Mouse (Mus musculus): ENCODE measurements around the gene Gm20388. TPM values are rescaled to one million over a fixed set of nuclear protein-coding genes. Genes with fewer than 3 reads are reported as not detected.
"Not testable (repeated sequence)": the region's sequence is repeated elsewhere in the genome, so short reads cannot be mapped to it uniquely, and the experiment has no call there.

The Gm20388 gene
- total RNA-seq, 1 experiment: 27.0 TPM

DNA sequence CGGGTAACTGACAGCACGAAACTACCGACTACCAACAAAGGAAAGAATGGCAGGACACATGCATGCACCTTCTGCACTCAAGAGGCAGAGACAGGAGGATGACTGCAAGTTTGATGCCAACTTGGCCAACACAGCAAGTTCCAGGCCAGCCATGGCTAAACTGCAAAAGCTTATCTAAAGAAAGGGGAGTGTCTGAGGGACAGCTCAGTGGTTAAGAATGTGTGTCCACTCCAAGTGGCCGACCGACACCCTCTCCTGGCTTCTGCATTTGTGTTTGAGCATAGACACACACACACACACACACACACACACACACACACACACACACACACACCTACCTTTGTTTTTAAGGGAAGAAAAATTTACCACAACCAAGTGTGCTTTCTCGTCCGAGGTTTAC lies 3367.8 kb downstream of the Gm20388 start:
- no peak for TF ChIP-seq MAFK (IDR thresholded peaks at IDR 0.05; ENCODE audit: insufficient read depth, low read depth, low read length)
- TF ChIP-seq CHD2 (IDR thresholded peaks at IDR 0.05; ENCODE audit: low read depth, low read length): no peak
- TF ChIP-seq ZC3H11A (IDR thresholded peaks at IDR 0.05; ENCODE audit: borderline replicate concordance, low read depth, low read length): no peak
- no peak for TF ChIP-seq HCFC1 (IDR thresholded peaks at IDR 0.05; ENCODE audit: borderline replicate concordance, insufficient read depth, low read length)
- TF ChIP-seq ZNF384 (IDR thresholded peaks at IDR 0.05; ENCODE audit: low read depth, low read length): no peak
- Histone ChIP-seq H3K9ac (ENCODE audit: insufficient read depth, low read depth, low read length, poor library complexity, severe bottlenecking) (no peak overlapping the region), H3K36me3 (ENCODE audit: control insufficient read depth, insufficient read depth, low read length, poor library complexity, severe bottlenecking) (peaks cover 38% of the 10 kb centered on the region; the same call in 1 of the 2 replicates)

GRCm38 (mm10) chr8:123279828-123280227 lies 3369.2 kb downstream of the Gm20388 start:
- in situ Hi-C loops (cut with MboI; ENCODE audit: low sequenced_read_pairs in 2 of 2, unreplicated experiment in 2 of 2): no loop called here

More for the DNA sequence above, 3367.8 kb downstream of the Gm20388 start:
- in situ Hi-C loops (cut with MboI; ENCODE audit: low sequenced_read_pairs in 2 of 2, unreplicated experiment in 2 of 2): no loop called here
- H3K27ac ChIP-seq (ENCODE audit: insufficient read depth, low read depth, low read length, poor library complexity, severe bottlenecking): no peak overlapping the region; the same call in 1 of the 2 replicates
- no peak overlapping the region for H3K4me3 ChIP-seq (ENCODE audit: insufficient read depth in 1 of 2, low read depth in 1 of 2, low read length in 2 of 2, poor library complexity in 1 of 2, severe bottlenecking in 1 of 2)
- no peak for DNase-seq (ENCODE audit: low read depth, low spot score)
- H3K9me3 ChIP-seq (ENCODE audit: control insufficient read depth, insufficient read depth, low read depth, low read length): no peaks in the 10 kb centered on the region
- no peaks in the 10 kb centered on the region for H3K4me1 ChIP-seq (ENCODE audit: control insufficient read depth in 2 of 2, insufficient read depth in 2 of 2, low read length in 2 of 2, poor library complexity in 1 of 2)

DNA sequence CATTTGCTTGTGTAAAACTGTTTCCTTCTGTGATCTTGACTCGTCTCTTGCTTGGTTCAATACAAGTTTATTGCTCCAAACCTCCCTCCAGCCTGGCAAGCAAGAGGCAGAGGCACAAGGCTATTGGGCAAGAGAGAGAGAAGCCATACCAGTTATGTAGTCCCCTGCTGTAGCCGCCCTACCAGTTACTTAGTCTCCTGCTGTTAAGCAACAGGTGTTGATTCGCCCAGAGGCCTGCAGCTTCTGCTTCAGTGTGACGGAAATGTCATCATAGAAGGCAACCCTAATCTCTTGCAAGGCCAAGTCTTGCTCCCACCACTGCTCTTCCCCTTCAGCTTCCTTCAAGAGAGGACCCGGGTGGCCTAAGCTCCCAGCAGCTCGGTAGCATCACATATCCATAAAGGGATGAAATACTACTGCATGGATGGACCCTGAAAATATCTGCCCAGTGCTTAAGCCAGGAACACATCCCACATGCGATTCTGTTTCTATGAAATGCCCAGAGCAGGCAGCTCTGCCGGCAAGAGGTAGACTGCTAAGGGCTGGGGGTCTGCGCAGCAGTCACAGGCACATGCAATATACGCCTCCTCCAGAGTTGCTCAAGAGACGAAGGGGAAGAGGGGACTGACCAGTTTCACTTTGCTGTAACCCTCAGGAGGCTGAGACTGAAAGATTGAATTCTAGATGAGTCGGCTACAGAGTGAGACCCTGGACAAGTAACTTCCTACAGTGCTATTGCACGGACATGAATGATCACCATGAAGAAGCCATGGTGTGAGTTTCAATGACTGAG lies 3369.9 kb downstream of the Gm20388 start:
- no peak for TF ChIP-seq ZNF384 (IDR thresholded peaks at IDR 0.05; ENCODE audit: low read depth, low read length)
- no peak for TF ChIP-seq ZC3H11A (IDR thresholded peaks at IDR 0.05; ENCODE audit: borderline replicate concordance, low read depth, low read length)
- no peak for TF ChIP-seq CHD2 (IDR thresholded peaks at IDR 0.05; ENCODE audit: low read depth, low read length)
- no peak for TF ChIP-seq MAFK (IDR thresholded peaks at IDR 0.05; ENCODE audit: insufficient read depth, low read depth, low read length)
- no peak overlapping the region for H3K4me3 ChIP-seq (ENCODE audit: insufficient read depth in 1 of 2, low read depth in 1 of 2, low read length in 2 of 2, poor library complexity in 1 of 2, severe bottlenecking in 1 of 2)
- H3K9ac ChIP-seq (ENCODE audit: insufficient read depth, low read depth, low read length, poor library complexity, severe bottlenecking): no peak overlapping the region
- DNase-seq (ENCODE audit: low read depth, low spot score): no peak
- no peaks in the 10 kb centered on the region for H3K4me1 ChIP-seq (ENCODE audit: control insufficient read depth in 2 of 2, insufficient read depth in 2 of 2, low read length in 2 of 2, poor library complexity in 1 of 2)
- H3K36me3 ChIP-seq (ENCODE audit: control insufficient read depth, insufficient read depth, low read length, poor library complexity, severe bottlenecking): peaks cover 29% of the 10 kb centered on the region; the same call in 1 of the 2 replicates
- in situ Hi-C loops (cut with MboI; ENCODE audit: low sequenced_read_pairs in 2 of 2, unreplicated experiment in 2 of 2): no loop called here
- H3K27ac ChIP-seq (ENCODE audit: insufficient read depth, low read depth, low read length, poor library complexity, severe bottlenecking): no peak overlapping the region
- H3K9me3 ChIP-seq (ENCODE audit: control insufficient read depth, insufficient read depth, low read depth, low read length): no peaks in the 10 kb centered on the region

More at GRCm38 (mm10) chr8:123279828-123280227, 3369.2 kb downstream of the Gm20388 start:
- Histone ChIP-seq H3K4me1 (ENCODE audit: control insufficient read depth in 2 of 2, insufficient read depth in 2 of 2, low read length in 2 of 2, poor library complexity in 1 of 2) (no peaks in the 10 kb centered on the region), H3K36me3 (ENCODE audit: control insufficient read depth, insufficient read depth, low read length, poor library complexity, severe bottlenecking) (peaks cover 32% of the 10 kb centered on the region; the same call in 1 of the 2 replicates), H3K4me3 (ENCODE audit: insufficient read depth in 1 of 2, low read depth in 1 of 2, low read length in 2 of 2, poor library complexity in 1 of 2, severe bottlenecking in 1 of 2) (no peak overlapping the region), H3K9ac (ENCODE audit: insufficient read depth, low read depth, low read length, poor library complexity, severe bottlenecking) (no peak overlapping the region), H3K27ac (ENCODE audit: insufficient read depth, low read depth, low read length, poor library complexity, severe bottlenecking) (no peak overlapping the region), H3K9me3 (ENCODE audit: control insufficient read depth, insufficient read depth, low read depth, low read length) (no peaks in the 10 kb centered on the region)
- TF ChIP-seq CHD2 (IDR thresholded peaks at IDR 0.05; ENCODE audit: low read depth, low read length) (no peak), HCFC1 (IDR thresholded peaks at IDR 0.05; ENCODE audit: borderline replicate concordance, insufficient read depth, low read length) (no peak), ZC3H11A (IDR thresholded peaks at IDR 0.05; ENCODE audit: borderline replicate concordance, low read depth, low read length) (no peak), ZNF384 (IDR thresholded peaks at IDR 0.05; ENCODE audit: low read depth, low read length) (no peak), MAFK (IDR thresholded peaks at IDR 0.05; ENCODE audit: insufficient read depth, low read depth, low read length) (no peak)
- DNase-seq (ENCODE audit: low read depth, low spot score): no peak

GRCm38 (mm10) chr8:123282994-123283393 lies 3372.4 kb downstream of the Gm20388 start:
- H3K9ac ChIP-seq (ENCODE audit: insufficient read depth, low read depth, low read length, poor library complexity, severe bottlenecking); DNase-seq (ENCODE audit: low read depth, low spot score); H3K9me3 ChIP-seq (ENCODE audit: control insufficient read depth, insufficient read depth, low read depth, low read length); H3K27ac ChIP-seq (ENCODE audit: insufficient read depth, low read depth, low read length, poor library complexity, severe bottlenecking); H3K4me1 ChIP-seq (ENCODE audit: control insufficient read depth in 2 of 2, insufficient read depth in 2 of 2, low read length in 2 of 2, poor library complexity in 1 of 2); H3K4me3 ChIP-seq (ENCODE audit: insufficient read depth in 1 of 2, low read depth in 1 of 2, low read length in 2 of 2, poor library complexity in 1 of 2, severe bottlenecking in 1 of 2); in situ Hi-C loops (cut with MboI; ENCODE audit: low sequenced_read_pairs in 2 of 2, unreplicated experiment in 2 of 2): not testable (repeated sequence)
- H3K36me3 ChIP-seq (ENCODE audit: control insufficient read depth, insufficient read depth, low read length, poor library complexity, severe bottlenecking): peaks cover 27% of the 10 kb centered on the region; the same call in 1 of the 2 replicates
